Mouse (Mus musculus): Measurements from ENCODE around the gene Ablim1. TPM values are rescaled to one million over a fixed set of nuclear protein-coding genes. Genes with fewer than 3 reads are reported as not detected.

The Ablim1 gene
- total RNA-seq (2021): 10 to 100 TPM; 81.9 to 87.6 TPM
- long read RNA-seq, partial matches to known transcripts: 1 of 18 reads
- long read RNA-seq, other reads (novel, unspliced or antisense): 17 of 18 reads

- DNase-seq (ENCODE audit: low spot score in 2 of 2): peak; percentile 46 to 53
Observed at GRCm38 (mm10) chr19:57314346-57315012, at the start of gene Ablim1. Ablim1 (minus strand) TSS chr19:57314919.

GRCm38 (mm10) chr19:57363538-57363937, 48.8 kb upstream of the Ablim1 start:
- no peak for DNase-seq (ENCODE audit: low spot score in 2 of 2)

DNA sequence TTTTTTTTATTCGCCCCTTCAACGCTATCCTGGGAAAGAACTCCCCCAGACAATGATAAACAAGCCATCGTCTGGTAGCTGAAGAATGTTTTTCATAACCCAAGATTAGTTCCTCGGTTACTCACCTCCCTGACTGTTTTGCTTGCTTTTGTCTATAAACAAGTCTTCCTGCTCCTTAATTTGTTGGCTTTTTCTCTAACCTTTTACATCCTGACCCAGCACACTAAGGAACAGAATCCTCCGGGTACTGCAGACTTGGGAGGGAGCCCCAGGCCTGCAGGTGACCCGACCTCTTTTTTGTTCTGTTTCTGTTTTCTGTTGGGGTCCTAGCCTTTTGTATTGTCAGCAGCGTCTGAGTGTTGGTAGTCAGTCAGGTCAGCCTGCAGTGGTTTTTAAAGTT, 48.4 kb upstream of the Ablim1 start:
- no peak for DNase-seq (ENCODE audit: low spot score in 2 of 2)

DNA sequence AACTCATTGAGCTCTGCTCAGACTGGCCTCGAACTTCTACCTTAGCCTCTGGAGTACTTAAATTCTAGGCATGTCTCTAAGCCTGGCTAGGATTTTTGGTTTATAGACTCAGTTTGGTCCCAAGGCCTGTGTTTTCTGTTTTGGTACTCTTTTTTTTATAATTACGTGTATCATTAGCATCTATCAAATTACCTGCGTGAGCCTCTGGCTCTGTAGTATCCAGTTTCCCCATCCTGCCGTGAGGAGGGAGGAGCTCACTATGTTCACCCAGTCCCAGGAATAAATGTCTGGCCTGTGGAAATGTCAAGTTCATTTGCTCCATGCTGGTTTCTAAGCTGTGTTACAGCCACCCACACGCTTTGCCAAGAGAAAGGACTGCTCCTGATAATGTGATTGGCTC, 47.9 kb upstream of the Ablim1 start:
- no peak for DNase-seq (ENCODE audit: low spot score in 2 of 2)

DNA sequence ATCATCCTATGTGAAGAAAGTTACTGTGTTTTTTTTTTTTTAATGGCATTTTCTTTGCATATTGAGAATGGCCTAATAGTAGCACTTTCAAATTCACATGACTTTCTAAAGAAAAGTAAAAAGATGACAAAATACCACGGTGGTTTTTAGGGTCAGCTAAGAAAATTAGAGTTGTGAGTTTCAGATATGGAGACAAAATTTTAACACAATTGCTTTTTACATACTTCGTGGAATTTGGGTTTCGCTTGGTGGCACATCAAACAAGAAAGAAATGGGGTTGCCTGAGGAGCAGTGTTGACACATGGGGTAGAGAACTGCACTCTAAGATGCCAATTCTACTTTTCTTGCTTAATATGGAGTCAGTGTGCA, 47.2 kb upstream of the Ablim1 start:
- DNase-seq (ENCODE audit: low spot score in 2 of 2): no peak

- peak in 1 of 2 experiments; percentile 54 for DNase-seq (ENCODE audit: low spot score in 2 of 2)
Observed at GRCm38 (mm10) chr19:57361131-57361938, 46.6 kb upstream of the Ablim1 start.

- DNase-seq (ENCODE audit: low spot score in 2 of 2): peak; percentile 93 to 98
Observed at GRCm38 (mm10) chr19:57360341-57361130, 45.8 kb upstream of the Ablim1 start, which contains the start of gene Fam160b1. Fam160b1 (plus strand) TSS chr19:57360680.

GRCm38 (mm10) chr19:57359701-57360326, 45.1 kb upstream of the Ablim1 start:
- DNase-seq (ENCODE audit: low spot score in 2 of 2): peak in 1 of 2 experiments; percentile 35

DNA sequence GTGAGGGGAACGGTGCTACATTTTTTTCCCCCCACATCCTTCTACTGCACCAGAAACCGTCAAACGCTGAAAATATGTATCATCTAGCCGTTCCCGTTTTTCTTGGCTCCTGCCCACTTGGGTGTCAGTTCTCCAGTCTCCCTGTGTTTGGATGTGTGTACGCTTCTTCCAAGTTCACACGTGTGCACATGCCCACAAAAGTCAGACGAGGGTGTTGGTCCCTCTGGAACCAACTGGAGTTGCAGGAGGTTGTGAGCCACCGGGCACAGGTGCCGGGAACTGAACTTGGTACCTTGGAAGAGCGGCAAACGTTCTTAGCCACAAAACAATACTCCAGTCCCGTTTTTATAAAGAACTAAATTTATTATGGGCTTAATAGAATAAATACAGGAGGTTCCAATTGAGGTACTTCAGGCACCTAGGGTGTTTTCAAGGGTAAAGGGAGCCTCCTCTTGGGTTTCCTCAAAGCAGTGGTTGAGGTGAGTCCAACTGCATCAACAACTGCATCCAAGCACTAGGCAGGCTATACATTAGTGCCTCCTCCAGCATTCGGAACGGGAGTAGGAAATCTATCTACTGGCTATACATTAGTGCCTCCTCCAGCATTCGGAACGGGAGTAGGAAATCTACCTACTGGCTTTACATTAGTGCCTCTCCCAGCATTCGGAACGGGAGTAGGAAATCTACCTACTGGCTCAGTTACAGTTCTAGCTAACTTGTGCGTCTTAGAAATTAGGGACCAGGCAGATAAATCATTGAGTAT, 44.3 kb upstream of the Ablim1 start:
- no peak for DNase-seq (ENCODE audit: low spot score in 2 of 2)

DNA sequence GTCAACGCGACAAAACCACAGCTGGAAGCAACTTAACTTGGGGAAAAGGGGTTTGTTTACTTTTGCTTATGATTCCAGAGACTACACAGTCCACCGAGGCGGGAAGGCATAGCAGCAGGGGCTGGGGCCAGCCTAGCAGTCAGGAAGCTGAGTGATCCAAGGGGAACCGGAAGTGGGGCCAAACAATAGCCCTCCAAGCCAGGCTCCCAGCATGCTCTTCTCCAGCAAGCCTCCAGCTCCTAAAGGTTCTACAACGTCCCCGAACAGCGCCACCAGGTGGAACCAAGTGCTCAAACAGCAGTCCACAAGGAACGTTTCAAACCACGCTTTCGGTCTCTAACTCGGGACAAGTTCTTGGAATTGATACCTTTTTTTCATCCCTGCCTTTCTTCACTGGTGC, 43.6 kb upstream of the Ablim1 start:
- peak; percentile 65 to 72 for DNase-seq (ENCODE audit: low spot score in 2 of 2)

GRCm38 (mm10) chr19:57357811-57358210, 43.1 kb upstream of the Ablim1 start:
- no peak for DNase-seq (ENCODE audit: low spot score in 2 of 2)

DNA sequence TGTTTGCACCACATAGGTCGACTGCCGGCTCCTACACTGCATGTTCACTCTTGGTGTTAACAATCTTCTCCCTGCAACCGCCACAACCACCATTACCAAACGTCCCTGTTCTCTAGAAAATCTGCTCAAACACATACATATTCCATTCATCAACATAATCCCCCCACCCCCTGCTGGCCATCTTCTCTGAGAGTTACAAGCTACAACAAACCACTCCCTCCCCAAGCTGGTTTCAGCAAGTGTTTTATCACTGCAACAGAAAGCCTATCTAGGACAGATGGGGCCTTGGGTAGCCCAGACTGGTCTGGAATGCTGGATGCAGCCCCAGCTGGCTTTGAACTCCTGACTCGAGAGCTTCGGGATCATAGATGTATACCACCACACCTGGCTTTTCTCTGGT, 42.5 kb upstream of the Ablim1 start:
- DNase-seq (ENCODE audit: low spot score in 2 of 2): no peak

GRCm38 (mm10) chr19:57356273-57356672, 41.6 kb upstream of the Ablim1 start:
- no peak for DNase-seq (ENCODE audit: low spot score in 2 of 2)

- no peak for DNase-seq (ENCODE audit: low spot score in 2 of 2)
Observed at GRCm38 (mm10) chr19:57355451-57356251, 40.9 kb upstream of the Ablim1 start.

- DNase-seq (ENCODE audit: low spot score in 2 of 2): no peak
Observed at GRCm38 (mm10) chr19:57354715-57355114, 40.0 kb upstream of the Ablim1 start.

DNA sequence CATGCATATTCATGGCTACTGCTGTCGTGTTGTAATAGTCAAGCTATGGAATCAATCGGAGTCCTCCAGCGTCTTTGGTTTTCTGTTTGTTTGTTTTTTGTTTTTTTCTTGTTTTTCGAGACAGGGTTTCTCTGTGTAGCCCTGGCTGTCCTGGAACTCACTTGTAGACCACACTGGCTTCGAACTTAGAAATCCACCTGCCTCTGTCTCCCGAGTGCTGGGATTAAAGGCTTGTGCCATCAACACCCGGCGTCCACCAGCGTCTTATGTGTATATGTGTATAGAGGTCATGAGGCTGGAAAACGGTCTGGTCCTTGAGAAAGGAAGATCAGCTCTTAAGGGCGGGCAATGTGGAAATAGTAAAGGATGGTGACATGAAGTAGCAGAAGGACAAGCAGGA, 39.3 kb upstream of the Ablim1 start:
- no peak for DNase-seq (ENCODE audit: low spot score in 2 of 2)

- DNase-seq (ENCODE audit: low spot score in 2 of 2): no peak
Observed at GRCm38 (mm10) chr19:57353228-57353627, 38.5 kb upstream of the Ablim1 start.

DNA sequence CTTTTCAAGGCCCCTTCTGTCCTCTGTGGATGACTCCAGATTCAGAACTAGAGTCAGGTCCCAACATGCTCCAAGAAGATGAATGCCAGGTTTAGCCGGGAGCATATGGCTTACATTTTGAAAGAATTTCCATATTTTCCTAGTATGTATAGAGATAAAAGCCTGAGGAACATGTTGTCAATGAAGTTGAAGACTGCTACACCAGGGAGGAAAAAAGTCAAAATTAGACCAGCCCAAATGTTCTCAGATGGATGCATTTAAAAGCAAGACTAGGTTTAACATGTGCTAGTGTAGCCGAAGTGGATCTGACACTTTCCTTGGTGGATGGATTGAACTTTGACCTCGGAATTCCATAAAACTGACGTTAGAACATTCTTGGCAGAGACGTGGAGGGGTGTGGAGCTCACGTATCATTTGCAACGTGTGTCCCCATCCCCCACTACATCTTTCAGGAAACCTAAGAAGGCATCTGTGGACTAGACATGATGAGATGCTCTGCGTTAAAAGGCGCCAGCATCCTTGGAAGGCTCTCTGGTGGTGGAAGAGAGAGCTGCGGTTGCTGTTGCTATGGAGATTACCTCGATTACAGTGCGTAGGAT, 37.7 kb upstream of the Ablim1 start:
- DNase-seq (ENCODE audit: low spot score in 2 of 2): no peak

DNA sequence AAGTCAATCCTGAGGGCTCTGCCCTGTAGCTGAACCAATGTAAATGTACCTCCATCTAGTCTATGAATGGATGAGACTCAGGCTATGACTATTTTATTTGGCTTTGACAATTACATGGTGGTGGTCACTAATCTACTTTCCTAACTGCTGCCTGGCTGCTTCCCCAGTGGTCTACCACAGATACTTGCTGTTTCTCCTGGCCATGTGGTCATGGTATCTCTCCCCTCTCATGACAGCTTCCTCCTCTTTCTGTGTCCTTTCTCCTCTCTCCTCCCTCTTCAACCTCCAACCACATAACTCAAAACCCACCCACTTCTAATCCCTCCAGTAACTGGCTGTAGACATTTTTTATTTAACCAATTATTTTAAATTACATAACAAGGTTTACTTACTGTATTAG, 34.4 kb upstream of the Ablim1 start:
- no peak for DNase-seq (ENCODE audit: low spot score in 2 of 2)

Data from layer of hippocampus, postnatal 10 days (tissue).